Mouse (Mus musculus) liver, adult 2 months (tissue): ENCODE data around the gene Frmd5. TPM values are rescaled to one million over a fixed set of nuclear protein-coding genes. Genes with fewer than 3 reads are reported as not detected.
"Not testable (repeated sequence)": the region's sequence is repeated elsewhere in the genome, so short reads cannot be mapped to it uniquely, and the experiment has no call there.

Source experiments
- DNase-seq: peaks from one replicate; pipeline ENCODE4 v3.0.0-alpha.2; 2011; ENCODE audit warnings: low read depth, low spot score; ENCODE audit errors: extremely low read depth
- H3K27ac ChIP-seq: fragments of 200-500 bp; replicated peaks from 2 replicates; pipeline ENCODE4 v1.5.1; 2012; ENCODE audit warnings: low read depth, mild to moderate bottlenecking, control low read depth, inconsistent platforms, low read length; ENCODE audit not compliant: insufficient read depth
- H3K27me3 ChIP-seq: fragments of 200-500 bp; 2 replicates; pipeline ENCODE4 v1.6.1; 2012; ENCODE audit warnings: mild to moderate bottlenecking, moderate library complexity, low read length, inconsistent platforms; ENCODE audit not compliant: control insufficient read depth, insufficient read depth
- H3K36me3 ChIP-seq: fragments of 200-500 bp; 2 replicates; pipeline ENCODE4 v1.6.1; 2012; ENCODE audit warnings: low read length, inconsistent platforms; ENCODE audit not compliant: control insufficient read depth, insufficient read depth
- H3K4me1 ChIP-seq: fragments of 200-500 bp; 2 replicates; pipeline ENCODE4 v1.6.1; 2011; ENCODE audit warnings: low read length; ENCODE audit not compliant: control insufficient read depth, insufficient read depth
- H3K4me3 ChIP-seq: fragments of 200-500 bp; 2 replicates; pipeline ENCODE4 v1.5.1; 2011; ENCODE audit warnings: low read depth, mild to moderate bottlenecking, control low read depth, low read length, moderate library complexity; ENCODE audit not compliant: insufficient read depth
- H3K79me2 ChIP-seq: fragments of 200-500 bp; 2 replicates; pipeline ENCODE4 v1.6.1; 2012; ENCODE audit warnings: inconsistent platforms, mild to moderate bottlenecking, low read length, moderate library complexity; ENCODE audit not compliant: control insufficient read depth, insufficient read depth
- H3K9ac ChIP-seq: fragments of 200-500 bp; 2 replicates; pipeline ENCODE4 v1.6.1; 2012; ENCODE audit warnings: low read depth, mild to moderate bottlenecking, control low read depth, inconsistent platforms, low read length
- CTCF ChIP-seq: fragments of 200-500 bp; IDR thresholded peaks from 2 replicates; pipeline ENCODE4 v1.5.1; 2011; ENCODE audit warnings: low read depth, low read length, control low read depth
- POLR2A ChIP-seq: fragments of 200-500 bp; IDR thresholded peaks from 2 replicates; pipeline ENCODE4 v1.6.1; 2011; ENCODE audit warnings: low read length, control low read depth; ENCODE audit not compliant: insufficient read depth; ENCODE audit errors: extremely low read depth
- WGBS: fragments of 180-500 bp; shearing (Covaris S2); methylation state at CpG from one replicate; pipeline ENCODE4 v1.1.7; 2018; 5-methylcytosine and 5-hydroxymethylcytosine counted together
- polyA plus RNA-seq: library from polyadenylated mRNA; depleted of rRNA; stranded (reverse); fragments of >200 nt; gene quantifications from 2 replicates; pipeline ENCODE4 v1.2.3, GENCODE M21; 2012
- total RNA-seq: library from RNA; depleted of rRNA; stranded (reverse); fragments of >200 nt; gene quantifications from 2 replicates; pipeline ENCODE4 v1.2.3, GENCODE M21; 2014

Gene Frmd5
- total and polyA plus RNA-seq, 2 experiments: not detected

DNA sequence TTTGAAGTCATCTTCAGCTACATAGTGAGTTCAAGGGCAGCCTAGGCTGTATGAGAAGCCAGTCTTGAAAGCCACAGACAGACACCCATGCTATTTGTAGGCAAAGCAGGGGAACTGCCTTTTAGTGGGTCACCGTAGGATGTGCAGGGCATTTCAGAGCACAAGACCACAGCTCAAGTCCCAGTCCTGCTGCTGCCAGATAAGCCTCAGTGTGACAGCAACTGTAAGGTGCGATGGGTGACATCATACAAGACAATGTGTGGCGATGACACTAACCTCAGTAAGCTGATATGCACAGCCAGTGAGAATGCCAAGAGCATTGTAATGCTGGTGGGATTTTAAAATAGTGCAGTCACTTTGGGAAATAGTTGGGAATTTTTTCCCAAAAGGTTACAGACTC is 243.8 kb downstream of the Frmd5 start:
- no peak overlapping the region for H3K4me3 ChIP-seq
- TF ChIP-seq POLR2A (no peak), CTCF (no peak)
- H3K4me1 ChIP-seq: no peaks in the 10 kb centered on the region
- H3K27me3 ChIP-seq: no peaks in the 10 kb centered on the region
- no peak overlapping the region for H3K9ac ChIP-seq
- WGBS: 93% methylated on average over 3 of the region's 3 CpGs
- H3K79me2 ChIP-seq: no peaks in the 10 kb centered on the region
- no peak for DNase-seq
- H3K36me3 ChIP-seq: no peaks in the 10 kb centered on the region
- H3K27ac ChIP-seq: no peak overlapping the region

DNA sequence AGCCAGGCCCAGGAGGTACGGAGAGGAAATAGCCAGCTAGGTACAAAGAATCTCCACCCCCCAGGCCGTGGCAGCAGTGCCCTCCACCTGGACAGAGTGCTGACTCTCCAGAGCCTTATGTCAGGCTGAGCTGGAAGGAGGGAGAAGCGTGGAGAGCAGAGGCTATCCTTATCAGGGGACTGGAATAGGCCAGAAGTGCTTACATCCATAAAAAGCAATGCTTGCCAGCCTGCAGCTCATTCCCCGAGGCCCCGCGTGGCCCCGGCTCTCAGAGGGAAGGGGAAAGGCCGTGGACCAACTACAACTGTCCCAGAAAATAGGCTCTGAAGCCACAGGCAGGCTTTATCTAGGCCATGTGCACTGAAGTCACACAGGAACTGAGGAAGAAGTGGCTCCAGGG is 255.6 kb downstream of the Frmd5 start:
- Histone ChIP-seq H3K79me2 (no peaks in the 10 kb centered on the region), H3K27me3 (no peaks in the 10 kb centered on the region), H3K27ac (no peak overlapping the region), H3K4me1 (no peaks in the 10 kb centered on the region), H3K4me3 (no peak overlapping the region), H3K9ac (no peak overlapping the region), H3K36me3 (no peaks in the 10 kb centered on the region)
- peak; percentile 9 for DNase-seq
- TF ChIP-seq CTCF (no peak), POLR2A (no peak)
- WGBS: 83% methylated on average over 8 of the region's 8 CpGs

GRCm38 (mm10) chr2:121549630-121550029 is 257.3 kb downstream of the Frmd5 start:
- Histone ChIP-seq H3K36me3 (0 out of 2 replicates have a peak, but pooled peaks cover 2% of the 10 kb centered on the region), H3K4me1 (no peaks in the 10 kb centered on the region), H3K27me3 (no peaks in the 10 kb centered on the region), H3K79me2 (no peaks in the 10 kb centered on the region), H3K27ac (no peak overlapping the region), H3K4me3 (no peak overlapping the region), H3K9ac (no peak overlapping the region)
- no peak for DNase-seq
- no peak for TF ChIP-seq POLR2A
- TF ChIP-seq CTCF: no peak
- WGBS: 95% methylated on average over 6 of the region's 6 CpGs

GRCm38 (mm10) chr2:121544829-121545228 is 262.1 kb downstream of the Frmd5 start:
- Histone ChIP-seq H3K27ac (no peak overlapping the region), H3K27me3 (no peaks in the 10 kb centered on the region), H3K79me2 (no peaks in the 10 kb centered on the region), H3K4me3 (no peak overlapping the region), H3K36me3 (0 out of 2 replicates have a peak, but pooled peaks cover 2% of the 10 kb centered on the region), H3K9ac (no peak overlapping the region), H3K4me1 (no peaks in the 10 kb centered on the region)
- TF ChIP-seq POLR2A: no peak
- no peak for DNase-seq
- WGBS: 93% methylated on average over 3 of the region's 3 CpGs

GRCm38 (mm10) chr2:121525056-121525455 is 281.8 kb downstream of the Frmd5 start:
- Histone ChIP-seq H3K4me1 (no peaks in the 10 kb centered on the region), H3K36me3 (no peaks in the 10 kb centered on the region; the same call in 1 of the 2 replicates), H3K27ac (no peak overlapping the region), H3K27me3 (no peaks in the 10 kb centered on the region), H3K4me3 (no peak overlapping the region), H3K9ac (no peak overlapping the region), H3K79me2 (no peaks in the 10 kb centered on the region)
- 88% methylated on average over 2 of the region's 2 CpGs for WGBS
- no peak for TF ChIP-seq POLR2A
- TF ChIP-seq CTCF: no peak
- no peak for DNase-seq

DNA sequence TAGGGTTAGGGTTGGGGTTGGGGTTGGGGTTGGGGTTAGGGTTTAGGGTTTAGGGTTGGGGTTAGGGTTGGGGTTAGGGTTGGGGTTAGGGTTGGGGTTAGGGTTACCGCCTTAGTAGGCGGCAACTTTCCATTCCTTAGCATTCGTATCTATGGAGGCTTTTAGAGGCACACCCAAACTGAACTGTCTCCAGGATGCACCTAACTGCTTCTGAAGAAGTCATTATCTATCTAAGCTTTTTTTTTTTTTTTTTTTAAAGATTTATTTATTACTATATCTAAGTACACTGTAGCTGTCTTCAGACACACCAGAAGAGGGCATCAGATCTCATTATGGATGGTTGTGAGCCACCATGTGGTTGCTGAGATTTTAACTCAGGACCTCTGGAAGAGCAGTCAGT is 284.1 kb downstream of the Frmd5 start:
- not testable (repeated sequence) for H3K27ac ChIP-seq, DNase-seq, H3K27me3 ChIP-seq, H3K79me2 ChIP-seq, H3K36me3 ChIP-seq, H3K4me1 ChIP-seq, H3K4me3 ChIP-seq, H3K9ac ChIP-seq
- WGBS: 100% methylated on average over 3 of the region's 3 CpGs
